Mouse (Mus musculus): ENCODE results near the gene Zan.

DNA sequence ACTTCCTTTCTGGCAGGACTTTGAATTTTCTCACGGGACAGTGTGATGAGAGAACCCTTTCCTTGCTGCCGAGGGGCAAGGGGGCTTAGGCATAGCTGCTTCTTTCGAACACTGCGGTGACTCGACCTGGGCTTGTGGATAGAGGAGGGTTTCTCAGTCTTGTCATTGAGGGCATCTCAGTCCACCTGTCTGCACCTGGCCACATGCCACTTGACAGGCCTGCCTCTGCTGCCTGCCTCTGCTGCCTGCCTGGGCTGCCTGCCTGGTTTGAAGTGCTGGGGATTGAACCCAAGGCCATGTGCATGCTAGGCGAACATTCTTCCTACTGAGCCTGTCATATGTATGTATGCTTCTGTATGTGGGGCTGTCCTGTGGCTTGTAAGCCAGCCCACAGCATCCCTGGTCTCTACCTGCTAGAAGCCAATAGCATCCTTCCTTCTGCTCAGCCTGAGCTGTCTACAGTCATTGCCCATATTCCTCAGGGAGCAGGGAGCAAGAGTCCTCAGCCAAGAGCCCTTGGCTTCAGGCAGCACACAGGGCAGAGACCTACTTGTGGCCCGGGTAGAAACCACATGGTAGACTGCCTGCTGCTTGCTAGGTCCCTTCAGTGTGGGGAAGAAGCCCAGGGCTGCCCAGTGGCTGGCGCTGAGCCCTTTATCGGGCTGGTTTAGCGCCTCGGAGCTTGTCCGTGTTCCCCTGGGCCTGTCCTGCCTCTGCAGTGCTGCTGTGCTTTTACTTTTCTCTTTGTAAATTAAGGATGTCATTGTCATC lies 37.3 kb upstream of the Zan start:
- TF ChIP-seq POLR2A (IDR thresholded peaks at IDR 0.05; ENCODE audit: borderline replicate concordance, control insufficient read depth, low read depth, low read length), result no peak
- no peak for TF ChIP-seq CTCF (IDR thresholded peaks at IDR 0.05; ENCODE audit: control insufficient read depth, insufficient read depth, low read length)
